Comparison of ENCODE assay signal across 20 mouse cellular contexts in genomic region chr5:99236888-99237752, GRCm38 (mm10).
DNase-seq lines count a peak whose midpoint lies in the region; ATAC-seq and TF ChIP-seq lines count a peak whose summit lies in the region.
"Had no signal": no experiment of that assay in that cellular context is flagged by ENCODE, and none has a peak within 500 bp of the region (broad histone marks: within the 10 kb centered on the region; RNA-seq: fewer than 3 reads in every experiment).

No protein-coding gene starts in this region.

- no peaks in the 10 kb centered on the region for H3K9me3 ChIP-seq in heart, embryonic 16.5 days (replicated peaks; ENCODE audit: control insufficient read depth, low read length)
- H3K9me3 ChIP-seq in kidney, embryonic 15.5 days (replicated peaks) = no peaks in the 10 kb centered on the region
- H3K9me3 ChIP-seq: forebrain, embryonic 15.5 days had no signal

- intact Hi-C loops in left cerebral cortex, postnatal 10 days (cut with DNase I) = no loop called here

- DNase-seq in heart, adult 9 months (ENCODE audit: low spot score in 2 of 2) = no peak
- DNase-seq in Patski (ENCODE audit: low read depth, low spot score) = no peak
- DNase-seq in lung, postnatal 36 days = peak; percentile 52
- DNase-seq in left cerebral cortex, postnatal 10 days (ENCODE audit: extremely low spot score in 1 of 2, low spot score in 2 of 2) = no peak
- DNase-seq: adrenal gland, postnatal 36 days; B cell, adult 2 months; cerebellum, adult 9-10 months; heart, postnatal 36 days; kidney, adult 8-10 months; liver; right cerebral cortex, postnatal 25 days; thymus, adult 18-20 months had no signal

- POLR2A ChIA-PET in Patski (lab: Charles Lee) = no interaction called here

- CTCF ChIA-PET in Patski (lab: Charles Lee) = interaction anchor here (2.1 to 2.4 kb wide), 2 partner anchors 10 to 34 kb away, joined by 4 to 7 read pairs; no protein-coding TSS in a partner anchor

- 72% methylated on average over 11 of the region's 11 CpGs for WGBS in heart, embryonic 16.5 days
- WGBS in kidney, embryonic 15.5 days = 50% methylated on average over 11 of the region's 11 CpGs

- no peak for ATAC-seq in heart, embryonic 16.5 days (replicated peaks; ENCODE audit: extremely low read depth, insufficient read depth, low FRiP score)
- peak; percentile 39 for ATAC-seq in Patski
- ATAC-seq in kidney, embryonic 15.5 days (replicated peaks; ENCODE audit: low FRiP score) = no peak
- ATAC-seq: activated CD4-positive, CD25-positive, alpha-beta regulatory T cell, adult 4 months; forebrain, embryonic 15.5 days; hindbrain, postnatal 0 days had no signal

- H3K4me1 ChIP-seq in heart, embryonic 16.5 days (ENCODE audit: control insufficient read depth, insufficient read depth, low read length) = peaks cover 33% of the 10 kb centered on the region
- peaks cover 4% of the 10 kb centered on the region; the same call in 1 of the 2 replicates for H3K4me1 ChIP-seq in embryonic fibroblast, embryonic 13.5 days (ENCODE audit: control insufficient read depth, insufficient read depth, low read length)
- H3K4me1 ChIP-seq in kidney, embryonic 15.5 days = 0 out of 2 replicates have a peak, but pooled peaks cover 4% of the 10 kb centered on the region

- no peak for TF ChIP-seq CTCF in Patski (IDR thresholded peaks at IDR 0.05)
- no peak for TF ChIP-seq CTCF in embryonic fibroblast, embryonic 13.5 days (IDR thresholded peaks at IDR 0.05; ENCODE audit: borderline replicate concordance, insufficient read depth, low read length)

- no peak overlapping the region for H3K9ac ChIP-seq in heart, embryonic 16.5 days (ENCODE audit: low read length)
- H3K9ac ChIP-seq in kidney, embryonic 15.5 days = no peak overlapping the region
- H3K9ac ChIP-seq: forebrain, embryonic 15.5 days had no signal

- H3K27ac ChIP-seq in heart, embryonic 16.5 days (ENCODE audit: low read length) = peak overlapping the region; percentile 52
- H3K27ac ChIP-seq in embryonic fibroblast, embryonic 13.5 days (ENCODE audit: insufficient read depth, low read length) = peak overlapping the region; percentile 55
- H3K27ac ChIP-seq in kidney, embryonic 15.5 days = no peak overlapping the region
- H3K27ac ChIP-seq: forebrain, embryonic 15.5 days; hindbrain, postnatal 0 days; macrophage had no signal

- in situ Hi-C loops in Patski (cut with MboI; ENCODE audit: low pct_unique_long_range_greater_than_20kb) = no loop called here

- H3K4me3 ChIP-seq in heart, embryonic 16.5 days (ENCODE audit: low read length) = no peak overlapping the region
- H3K4me3 ChIP-seq in embryonic fibroblast, embryonic 13.5 days (ENCODE audit: insufficient read depth, low read length) = no peak overlapping the region
- H3K4me3 ChIP-seq in kidney, embryonic 15.5 days (replicated peaks) = no peak overlapping the region
- H3K4me3 ChIP-seq: forebrain, embryonic 15.5 days had no signal

- no peak for TF ChIP-seq POLR2A in embryonic fibroblast, embryonic 13.5 days (IDR thresholded peaks at IDR 0.05; ENCODE audit: low read depth, low read length)

- H3K4me2 ChIP-seq in heart, embryonic 16.5 days (ENCODE audit: low read depth, low read length) = no peak overlapping the region
- H3K4me2 ChIP-seq in kidney, embryonic 15.5 days = no peak overlapping the region
- H3K4me2 ChIP-seq: forebrain, embryonic 15.5 days; midbrain, embryonic 11.5 days had no signal

- H3K36me3 ChIP-seq in heart, embryonic 16.5 days (ENCODE audit: control insufficient read depth, insufficient read depth) = peaks cover 44% of the 10 kb centered on the region; the same call in 1 of the 2 replicates
- peaks cover 42% of the 10 kb centered on the region for H3K36me3 ChIP-seq in kidney, embryonic 15.5 days

- no peaks in the 10 kb centered on the region for H3K27me3 ChIP-seq in heart, embryonic 16.5 days (ENCODE audit: control insufficient read depth, insufficient read depth, low read length)
- H3K27me3 ChIP-seq in Patski = no peaks in the 10 kb centered on the region
- H3K27me3 ChIP-seq in kidney, embryonic 15.5 days = no peaks in the 10 kb centered on the region
- H3K27me3 ChIP-seq: forebrain, embryonic 15.5 days had no signal
